Mouse (Mus musculus): ENCODE data around the gene Lysmd2. TPM values are rescaled to one million over a fixed set of nuclear protein-coding genes. Genes with fewer than 3 reads are reported as not detected.

Gene Lysmd2
- total and polyA plus RNA-seq, 3 experiments = 11.7 to 18.1 (median 16.2) TPM

GRCm38 (mm10) chr9:75607496-75607895 lies 18.0 kb upstream of the Lysmd2 start (continued):
- TF ChIP-seq NRF1 (IDR thresholded peaks at IDR 0.05; ENCODE audit: low read depth, low read length) (no peak), RCOR1 (conservative IDR thresholded peaks at IDR 0.05; ENCODE audit: low read depth, low read length) (no peak), MAFK (IDR thresholded peaks at IDR 0.05; ENCODE audit: insufficient replicate concordance, low read length) (peak; percentile 51), CTCF (conservative IDR thresholded peaks at IDR 0.05 in 1 of 2, IDR thresholded peaks at IDR 0.05 in 1 of 2; ENCODE audit: low read depth in 2 of 2, low read length in 2 of 2) (no peak), SIN3A (IDR thresholded peaks at IDR 0.05; ENCODE audit: low read length) (peak; percentile 78), POLR2AphosphoS2 (IDR thresholded peaks at IDR 0.05; ENCODE audit: low read depth, low read length) (no peak), EP300 (IDR thresholded peaks at IDR 0.05; ENCODE audit: low read length) (peak; percentile 79), POLR2A (IDR thresholded peaks at IDR 0.05; ENCODE audit: low read depth, low read length) (no peak)

- in situ Hi-C loops (cut with MboI; ENCODE audit: low pct_ligation_motif_present, low pct_unique_long_range_greater_than_20kb, low sequenced_read_pairs) (no loop called here), dilution Hi-C loops (cut with MboI; ENCODE audit: extremely low pct_ligation_motif_present, extremely low pct_unique_long_range_greater_than_20kb, low sequenced_read_pairs) (no loop called here)
- Histone ChIP-seq H3K9ac (ENCODE audit: insufficient read depth, low read depth) (no peak overlapping the region), H3K36me3 (replicated peaks in 1 of 2; ENCODE audit: control insufficient read depth in 1 of 2, insufficient read depth in 1 of 2, low read length in 1 of 2) (no peaks in the 10 kb centered on the region), H3K4me1 (ENCODE audit: control insufficient read depth in 1 of 2, insufficient read depth in 2 of 2) (peaks cover 13 to 20% of the 10 kb centered on the region in 2 experiments), H3K9me3 (replicated peaks; ENCODE audit: low read length) (peaks cover 3% of the 10 kb centered on the region), H3K27ac (ENCODE audit: insufficient read depth, low read depth) (no peak overlapping the region), H3K27me3 (replicated peaks) (peaks cover 5% of the 10 kb centered on the region), H3K4me3 (replicated peaks in 1 of 3; ENCODE audit: low read depth in 2 of 3, low read length in 2 of 3, poor library complexity in 1 of 3) (no peak overlapping the region), H3K79me2 (replicated peaks; ENCODE audit: control insufficient read depth, extremely low read depth, insufficient read depth, poor library complexity, severe bottlenecking) (no peaks in the 10 kb centered on the region; the same call in 1 of the 2 replicates), H3K4me2 (ENCODE audit: insufficient read depth, low read depth, poor library complexity, severe bottlenecking) (no peak overlapping the region)
- TF ChIP-seq ELF1 (IDR thresholded peaks at IDR 0.05; ENCODE audit: low read depth, low read length) = no peak
- no peak for TF ChIP-seq TCF12 (IDR thresholded peaks at IDR 0.05; ENCODE audit: low read depth, low read length)
- TF ChIP-seq JUN (IDR thresholded peaks at IDR 0.05; ENCODE audit: insufficient read depth, low read depth, low read length) = no peak
- no peak for TF ChIP-seq KAT2A (IDR thresholded peaks at IDR 0.05; ENCODE audit: insufficient replicate concordance, low read length)
- no peak for TF ChIP-seq CHD1 (IDR thresholded peaks at IDR 0.05; ENCODE audit: low read depth, low read length)
- no peak for TF ChIP-seq BHLHE40 (IDR thresholded peaks at IDR 0.05; ENCODE audit: low read depth, low read length)
- no peak for TF ChIP-seq POLR2A (IDR thresholded peaks at IDR 0.05; ENCODE audit: low read depth, low read length)
- TF ChIP-seq TBP (conservative IDR thresholded peaks at IDR 0.05; ENCODE audit: low read depth, low read length) = no peak
- no peak for DNase-seq (ENCODE audit: extremely low read depth)
Measured at GRCm38 (mm10) chr9:75609505-75609904, 16.0 kb upstream of the Lysmd2 start.

- in situ Hi-C loops (cut with MboI; ENCODE audit: low pct_ligation_motif_present, low pct_unique_long_range_greater_than_20kb, low sequenced_read_pairs) = no loop called here
- Histone ChIP-seq H3K79me2 (replicated peaks; ENCODE audit: control insufficient read depth, extremely low read depth, insufficient read depth, poor library complexity, severe bottlenecking) (no peaks in the 10 kb centered on the region; the same call in 1 of the 2 replicates), H3K36me3 (replicated peaks in 1 of 2; ENCODE audit: control insufficient read depth in 1 of 2, insufficient read depth in 1 of 2, low read length in 1 of 2) (no peaks in the 10 kb centered on the region), H3K4me2 (ENCODE audit: insufficient read depth, low read depth, poor library complexity, severe bottlenecking) (peak overlapping the region; percentile 79), H3K4me1 (ENCODE audit: control insufficient read depth in 1 of 2, insufficient read depth in 2 of 2) (peaks cover 13 to 20% of the 10 kb centered on the region in 2 experiments), H3K27ac (ENCODE audit: insufficient read depth, low read depth) (no peak overlapping the region), H3K9me3 (replicated peaks; ENCODE audit: low read length) (peaks cover 3% of the 10 kb centered on the region), H3K27me3 (replicated peaks) (peaks cover 5% of the 10 kb centered on the region), H3K4me3 (replicated peaks in 1 of 3; ENCODE audit: low read depth in 2 of 3, low read length in 2 of 3, poor library complexity in 1 of 3) (no peak overlapping the region), H3K9ac (ENCODE audit: insufficient read depth, low read depth) (0 out of 2 replicates have a peak overlapping the region, but pooled peaks have one; percentile 4)
- DNase-seq (ENCODE audit: extremely low read depth) = no peak
- TF ChIP-seq JUN (IDR thresholded peaks at IDR 0.05; ENCODE audit: insufficient read depth, low read depth, low read length) (no peak), KAT2A (IDR thresholded peaks at IDR 0.05; ENCODE audit: insufficient replicate concordance, low read length) (no peak), MXI1 (IDR thresholded peaks at IDR 0.05; ENCODE audit: low read depth, low read length) (no peak), SIN3A (IDR thresholded peaks at IDR 0.05; ENCODE audit: low read length) (peak; percentile 12; the same call in 1 of the 2 replicates), CHD1 (IDR thresholded peaks at IDR 0.05; ENCODE audit: low read depth, low read length) (no peak), RCOR1 (conservative IDR thresholded peaks at IDR 0.05; ENCODE audit: low read depth, low read length) (no peak)
- dilution Hi-C loops (cut with MboI; ENCODE audit: extremely low pct_ligation_motif_present, extremely low pct_unique_long_range_greater_than_20kb, low sequenced_read_pairs) = no loop called here
Measured at GRCm38 (mm10) chr9:75609965-75610364, 15.6 kb upstream of the Lysmd2 start.

All from CH12.LX (cell line).